Mouse (Mus musculus) intestine, embryonic 16.5 days (tissue): ENCODE data around the gene Dnase2a. TPM values are rescaled to one million over a fixed set of nuclear protein-coding genes. Genes with fewer than 3 reads are reported as not detected.

Experiments
- ATAC-seq: fragments of 200-750 bp; cut with Nextera tagmentation; 2 replicates; pipeline ENCODE4 v1.8.0; 2017; ENCODE audit warnings: moderate TSS enrichment, moderate library complexity
- H3K27ac ChIP-seq: fragments of 300-500 bp; sonication (generic); 2 replicates; pipeline ENCODE4 v1.5.1; 2014; ENCODE audit warnings: mild to moderate bottlenecking, low read length
- H3K27me3 ChIP-seq: fragments of 300-500 bp; sonication (generic); replicated peaks from 2 replicates; pipeline ENCODE4 v1.6.1; 2014; ENCODE audit warnings: low read length, control low read depth, mixed read lengths; ENCODE audit not compliant: control insufficient read depth, insufficient read depth
- H3K36me3 ChIP-seq: fragments of 300-500 bp; sonication (generic); 2 replicates; pipeline ENCODE4 v1.6.1; 2014; ENCODE audit warnings: low read length, control low read depth; ENCODE audit not compliant: control insufficient read depth, insufficient read depth
- H3K4me1 ChIP-seq: fragments of 300-500 bp; sonication (generic); 2 replicates; pipeline ENCODE4 v1.6.1; 2014; ENCODE audit warnings: low read length, control low read depth, mixed read lengths; ENCODE audit not compliant: control insufficient read depth, insufficient read depth
- H3K4me2 ChIP-seq: fragments of 300-500 bp; sonication (generic); 2 replicates; pipeline ENCODE4 v1.6.1; 2014; ENCODE audit warnings: low read depth, low read length, control low read depth
- H3K4me3 ChIP-seq: fragments of 300-500 bp; sonication (generic); 2 replicates; pipeline ENCODE4 v1.5.1; 2014; ENCODE audit warnings: mild to moderate bottlenecking, low read length
- H3K9ac ChIP-seq: fragments of 300-500 bp; sonication (generic); 2 replicates; pipeline ENCODE4 v1.6.1; 2014; ENCODE audit warnings: low read depth, low read length
- H3K9me3 ChIP-seq: fragments of 300-500 bp; sonication (generic); 2 replicates; pipeline ENCODE4 v1.6.1; 2016; ENCODE audit warnings: low read length, control low read depth; ENCODE audit not compliant: control insufficient read depth
- WGBS: fragments of 180-500 bp; shearing (Covaris S2); extraction: QIAGEN DNeasy Blood & Tissue Kit; methylation state at CpG from one replicate; pipeline ENCODE4 v1.1.7; 2014; 5-methylcytosine and 5-hydroxymethylcytosine counted together
- polyA plus RNA-seq: library from polyadenylated mRNA; unstranded; fragments of >200 nt; fragmentation: Nextera tagmentation; extraction: Ambion mirVana; gene quantifications from 2 replicates; pipeline ENCODE4 v1.2.1, GENCODE M21; 2015

The Dnase2a gene
- polyA plus RNA-seq, 1 experiment from 2014 or later, result 10.2 TPM

DNA sequence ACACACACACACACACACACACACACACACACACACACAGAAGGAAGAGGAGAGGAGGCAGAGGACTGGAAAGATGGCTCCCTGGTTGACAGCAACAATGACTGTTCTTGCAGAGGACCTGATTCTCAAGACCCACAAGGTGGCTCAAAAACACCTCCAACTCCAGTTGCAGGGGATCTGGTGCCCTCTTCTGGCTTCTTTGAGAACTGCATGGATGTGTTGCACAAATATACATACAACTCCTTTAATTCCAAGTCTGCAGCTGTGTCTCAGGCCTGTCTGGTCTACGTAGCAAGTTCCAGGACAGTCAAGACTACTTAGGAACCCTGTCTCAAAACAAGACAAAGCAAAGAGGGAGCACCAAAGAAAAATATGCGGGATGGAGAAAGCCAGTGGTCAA lies 48.4 kb downstream of the Dnase2a start:
- Histone ChIP-seq H3K9ac (no peak overlapping the region), H3K4me1 (no peaks in the 10 kb centered on the region), H3K36me3 (peaks cover 2% of the 10 kb centered on the region; the same call in 1 of the 2 replicates), H3K9me3 (no peaks in the 10 kb centered on the region), H3K4me3 (no peak overlapping the region), H3K27me3 (no peaks in the 10 kb centered on the region; the same call in 1 of the 2 replicates), H3K27ac (no peak overlapping the region), H3K4me2 (no peak overlapping the region)
- 48% methylated on average over 2 of the region's 2 CpGs for WGBS
- no peak for ATAC-seq

GRCm38 (mm10) chr8:84959811-84960210 lies 51.5 kb downstream of the Dnase2a start:
- Histone ChIP-seq H3K4me2 (no peak overlapping the region), H3K4me3 (no peak overlapping the region), H3K9ac (no peak overlapping the region), H3K4me1 (peaks cover 1% of the 10 kb centered on the region), H3K27me3 (no peaks in the 10 kb centered on the region), H3K9me3 (no peaks in the 10 kb centered on the region), H3K27ac (no peak overlapping the region), H3K36me3 (peaks cover 4% of the 10 kb centered on the region; the same call in 1 of the 2 replicates)
- WGBS, result 91% methylated on average over 7 of the region's 7 CpGs
- ATAC-seq, result no peak

DNA sequence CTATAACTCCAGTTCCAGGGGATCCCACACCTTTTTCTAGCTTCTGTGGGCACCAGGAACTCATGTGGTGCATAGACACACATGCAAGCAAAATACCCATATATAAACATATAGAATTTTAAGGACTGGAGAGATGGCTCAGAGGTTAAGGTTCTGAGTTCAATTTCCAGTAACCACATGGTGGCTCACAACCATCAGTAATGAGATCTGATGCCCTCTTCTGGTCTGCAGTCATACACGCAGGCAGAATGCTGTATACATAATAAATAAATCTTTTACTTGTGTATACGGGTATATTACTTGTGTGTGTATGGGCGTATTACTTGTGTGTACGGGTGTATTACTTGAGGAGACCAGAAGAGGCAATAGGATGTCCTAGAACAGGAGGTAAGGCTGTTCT lies 55.6 kb downstream of the Dnase2a start:
- ATAC-seq, result no peak

GRCm38 (mm10) chr8:84965731-84966291 lies 57.5 kb downstream of the Dnase2a start:
- Histone ChIP-seq H3K9me3 (no peaks in the 10 kb centered on the region), H3K4me3 (peak overlapping the region; percentile 65), H3K36me3 (0 out of 2 replicates have a peak, but pooled peaks cover 4% of the 10 kb centered on the region), H3K9ac (peak overlapping the region; percentile 77), H3K27me3 (no peaks in the 10 kb centered on the region), H3K4me1 (peaks cover 26% of the 10 kb centered on the region), H3K27ac (peak overlapping the region; percentile 72), H3K4me2 (peak overlapping the region; percentile 93)
- WGBS, result under 1% methylated on average over 41 of the region's 41 CpGs
- peak; percentile 89 for ATAC-seq

More for the DNA sequence above, 55.6 kb downstream of the Dnase2a start:
- Histone ChIP-seq H3K9me3 (no peaks in the 10 kb centered on the region), H3K4me2 (no peak overlapping the region), H3K4me1 (peaks cover 21% of the 10 kb centered on the region), H3K27me3 (no peaks in the 10 kb centered on the region), H3K27ac (no peak overlapping the region), H3K9ac (no peak overlapping the region), H3K4me3 (no peak overlapping the region), H3K36me3 (0 out of 2 replicates have a peak, but pooled peaks cover 4% of the 10 kb centered on the region)
- WGBS, result 84% methylated on average over 4 of the region's 4 CpGs

- Histone ChIP-seq H3K4me3 (no peak overlapping the region), H3K9ac (peak overlapping the region; percentile 11; the same call in 1 of the 2 replicates), H3K4me1 (peaks cover 31% of the 10 kb centered on the region), H3K27ac (peak overlapping the region; percentile 50), H3K27me3 (no peaks in the 10 kb centered on the region), H3K4me2 (no peak overlapping the region; the same call in 1 of the 2 replicates), H3K9me3 (no peaks in the 10 kb centered on the region), H3K36me3 (0 out of 2 replicates have a peak, but pooled peaks cover 3% of the 10 kb centered on the region)
- no peak for ATAC-seq
- 33% methylated on average over 3 of the region's 3 CpGs for WGBS
Measured at GRCm38 (mm10) chr8:84966603-84967002, 58.2 kb downstream of the Dnase2a start.

DNA sequence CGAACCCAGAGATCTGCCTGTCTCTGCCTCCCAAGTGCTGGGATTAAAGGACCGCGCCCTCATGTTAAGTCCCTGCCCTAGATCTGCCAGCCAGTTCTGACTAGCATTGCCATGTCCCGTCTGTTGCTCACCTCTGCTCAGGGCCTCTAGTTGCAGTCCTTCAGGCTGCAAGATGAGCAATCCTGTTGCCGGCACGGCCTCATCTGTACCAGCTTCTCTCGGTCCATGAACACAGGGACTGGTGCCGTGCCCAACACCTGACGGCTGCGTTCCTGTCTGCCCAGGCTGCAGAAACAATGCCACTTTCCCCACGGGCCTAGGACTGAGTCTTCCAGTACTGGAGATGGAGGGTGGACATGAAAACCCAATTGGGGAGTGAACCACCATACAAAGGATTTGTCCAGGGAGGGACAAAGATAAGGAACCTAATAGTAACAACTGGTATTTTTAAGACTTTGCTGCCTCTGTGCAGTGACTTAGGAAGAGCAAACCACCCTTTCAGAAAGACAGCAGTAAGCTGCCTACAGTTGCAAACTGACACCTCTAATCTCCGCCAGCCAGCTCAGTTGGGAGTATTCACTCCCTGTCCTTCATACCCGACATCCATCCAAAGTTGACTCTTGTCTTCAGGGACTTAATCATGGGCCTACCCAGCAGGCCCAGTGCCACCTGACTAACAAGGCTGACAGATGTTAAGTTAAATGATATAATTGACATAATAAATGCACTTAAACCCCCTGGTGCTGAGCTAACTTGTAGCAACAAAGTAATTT lies 59.4 kb downstream of the Dnase2a start:
- Histone ChIP-seq H3K9ac (no peak overlapping the region), H3K9me3 (no peaks in the 10 kb centered on the region), H3K4me1 (peaks cover 31% of the 10 kb centered on the region), H3K27ac (no peak overlapping the region), H3K36me3 (no peaks in the 10 kb centered on the region), H3K27me3 (no peaks in the 10 kb centered on the region), H3K4me3 (no peak overlapping the region), H3K4me2 (peak overlapping the region; percentile 84; the same call in 1 of the 2 replicates)
- ATAC-seq, result no peak
- WGBS, result 88% methylated on average over 13 of the region's 13 CpGs

DNA sequence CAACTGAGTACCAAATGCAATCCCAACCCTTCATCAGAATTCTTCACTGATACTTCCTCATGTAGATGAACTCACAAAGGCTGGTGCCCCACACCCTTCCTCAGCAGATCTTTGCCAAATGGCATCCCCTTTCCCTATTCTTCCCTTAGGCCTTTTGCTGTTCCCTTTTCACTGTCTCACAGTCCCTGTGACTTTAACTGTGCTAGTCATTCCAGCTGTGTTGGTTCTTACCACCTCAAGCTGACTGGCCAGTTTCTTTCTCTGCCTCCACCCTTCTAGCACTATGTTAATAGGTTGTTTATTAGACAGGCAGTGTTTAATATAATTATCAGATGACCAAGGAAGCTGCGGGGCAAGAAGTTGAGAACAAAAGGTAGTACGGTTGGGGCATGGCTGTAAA lies 60.3 kb downstream of the Dnase2a start:
- Histone ChIP-seq H3K9ac (peak overlapping the region; percentile 80), H3K27me3 (no peaks in the 10 kb centered on the region), H3K27ac (peak overlapping the region; percentile 93), H3K4me1 (peaks cover 31% of the 10 kb centered on the region), H3K4me3 (peak overlapping the region; percentile 62), H3K36me3 (no peaks in the 10 kb centered on the region), H3K4me2 (peak overlapping the region; percentile 84), H3K9me3 (no peaks in the 10 kb centered on the region)
- WGBS, result 5% methylated on average over 2 of the region's 2 CpGs
- no peak for ATAC-seq

DNA sequence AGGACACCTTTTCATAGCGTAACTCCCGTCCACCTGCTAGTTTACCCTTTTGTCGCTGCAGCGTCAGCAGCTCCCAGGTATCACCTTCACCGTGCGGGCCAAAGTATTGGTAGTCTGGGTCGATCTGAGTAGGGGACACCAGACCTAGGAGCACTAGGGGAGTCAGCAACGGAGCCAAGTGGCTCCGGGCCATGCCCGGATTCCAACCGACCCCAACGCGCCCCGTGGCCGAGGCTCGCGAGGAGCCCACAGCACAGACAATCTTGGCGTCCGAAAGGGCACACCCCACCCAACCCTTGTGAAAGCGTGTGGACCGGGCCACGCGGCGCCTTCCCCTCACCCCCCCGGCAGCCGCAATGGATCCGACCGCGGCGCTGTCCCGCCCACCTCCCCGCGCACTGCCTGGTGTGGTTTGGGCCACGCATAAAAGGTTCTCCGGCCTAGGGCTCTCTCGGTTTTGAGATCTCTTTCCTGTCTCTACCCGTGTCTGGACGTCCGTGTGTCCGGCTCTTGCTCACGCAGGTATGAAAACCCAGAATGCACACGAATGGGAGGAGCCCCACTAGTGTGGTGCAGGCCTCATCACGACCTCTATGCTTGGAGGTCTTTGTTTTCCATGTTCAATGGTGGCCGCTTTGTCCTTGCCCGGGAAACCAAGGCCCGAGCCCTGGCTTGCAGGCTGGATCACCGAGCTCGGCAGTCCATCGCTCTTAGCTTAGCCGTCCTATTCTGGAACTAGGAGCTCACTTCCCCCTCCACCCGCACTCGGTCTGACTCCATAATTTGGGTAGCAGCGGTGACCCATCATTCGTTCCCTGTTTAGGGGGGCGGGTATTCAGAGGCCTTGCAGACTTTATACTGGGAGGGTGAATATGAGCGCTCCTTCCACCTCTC lies 61.1 kb downstream of the Dnase2a start, which contains the start of the genes Gm49661, Prdx2 and Rnaseh2a:
Gene Gm49661 (minus strand): TSS at position 193 of the 894 bp plus-strand sequence.
Gene Prdx2 (plus strand): TSS at position 347 of the 894 bp plus-strand sequence.
Gene Rnaseh2a (minus strand): TSS at position 527 of the 894 bp plus-strand sequence.
- Histone ChIP-seq H3K4me3 (peak within 1 kb of the TSS; percentile 62), H3K4me2 (peak within 1 kb of the TSS; percentile 84), H3K9ac (peak within 1 kb of the TSS; percentile 80), H3K36me3 (no peaks in the 10 kb centered on the region), H3K4me1 (peaks cover 31% of the 10 kb centered on the region), H3K27ac (peak within 1 kb of the TSS; percentile 93), H3K9me3 (no peaks in the 10 kb centered on the region), H3K27me3 (no peaks in the 10 kb centered on the region)
- under 1% methylated on average over 55 of the region's 56 CpGs for WGBS
- ATAC-seq, result peak; percentile 79
